Mouse (Mus musculus) ES-CJ7 (cell line): ENCODE measurements around the gene Fam20b.

Experiments
- DNase-seq: peaks from one replicate; pipeline ENCODE4 v3.0.0; 2011; ENCODE audit warnings: low read depth, low spot score

The Fam20b gene

DNA sequence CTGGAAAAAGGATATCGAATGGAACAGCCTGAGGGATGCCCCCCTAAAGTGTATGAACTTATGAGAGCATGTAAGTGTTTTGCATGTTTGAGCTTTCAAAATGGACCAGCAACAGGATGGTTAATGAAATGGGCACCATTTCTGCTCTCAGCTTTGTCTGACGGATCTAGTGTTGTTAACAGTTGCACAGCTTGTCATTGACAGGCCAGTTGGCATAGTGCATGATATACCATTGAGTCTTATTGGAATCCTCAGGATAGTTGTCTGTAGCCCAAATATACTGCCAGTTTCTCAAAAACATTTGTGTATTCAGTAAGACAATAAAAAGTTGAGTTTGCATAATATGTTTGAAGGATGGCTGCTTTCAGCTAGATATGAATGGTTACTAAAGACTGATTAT is 83.7 kb downstream of the Fam20b start:
- DNase-seq, result no peak

DNA sequence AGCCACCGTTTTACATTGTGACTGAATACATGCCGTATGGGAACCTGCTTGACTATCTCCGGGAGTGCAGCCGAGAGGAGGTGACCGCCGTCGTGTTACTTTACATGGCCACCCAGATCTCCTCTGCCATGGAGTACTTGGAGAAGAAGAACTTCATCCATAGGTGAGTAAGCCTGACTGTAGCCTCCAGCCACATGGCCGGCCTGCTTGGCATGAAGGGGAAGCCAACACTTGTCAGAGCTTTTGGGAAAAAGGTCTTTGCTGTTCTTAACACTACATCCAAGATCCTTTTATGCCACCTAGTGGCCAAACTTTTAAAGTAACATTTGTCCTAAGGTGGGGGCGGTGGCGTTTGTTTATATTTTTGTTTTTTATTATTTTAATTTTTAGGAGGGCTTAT is 85.8 kb downstream of the Fam20b start:
- DNase-seq, result peak; percentile 78

DNA sequence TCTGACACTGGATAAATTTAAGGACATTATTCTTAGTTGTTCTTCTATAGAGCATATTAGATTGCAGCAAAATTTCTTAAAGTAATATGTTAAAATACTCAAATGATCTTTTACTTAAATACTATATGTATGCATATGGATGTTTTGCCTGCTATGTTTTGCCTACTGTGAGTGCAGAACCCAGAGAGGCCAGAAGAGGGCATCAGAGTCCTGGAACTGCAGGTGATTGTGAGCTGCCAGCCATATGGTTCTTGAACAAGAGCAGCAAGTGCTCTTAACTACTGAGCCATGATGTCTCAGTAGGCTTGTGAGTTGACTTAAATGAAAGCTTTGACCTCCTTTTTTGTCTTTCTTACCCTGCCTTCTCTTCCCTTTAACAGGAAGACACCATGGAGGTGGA is 87.9 kb downstream of the Fam20b start:
- DNase-seq, result peak; percentile 76

DNA sequence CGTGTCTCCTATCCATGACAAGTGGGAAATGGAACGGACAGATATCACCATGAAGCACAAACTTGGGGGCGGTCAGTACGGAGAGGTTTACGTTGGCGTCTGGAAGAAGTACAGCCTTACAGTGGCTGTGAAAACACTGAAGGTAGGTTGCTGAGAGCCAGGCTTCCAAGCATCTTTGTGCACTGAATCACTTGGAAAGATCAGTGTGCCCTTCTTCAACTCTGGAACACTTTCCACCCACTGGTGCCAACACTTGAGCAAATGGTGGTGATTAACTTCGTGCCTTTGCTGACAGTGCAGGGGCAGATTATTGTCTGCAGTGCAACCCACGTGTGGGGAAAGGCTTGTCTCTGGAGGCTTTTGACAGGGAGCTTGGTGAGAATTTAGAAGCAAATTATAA is 88.9 kb downstream of the Fam20b start:
- DNase-seq, result no peak
